Mouse (Mus musculus) limb, embryonic 14.5 days (tissue): ENCODE measurements at regions not wholly inside any gene's neighbourhood (a gene's known extent, or its start where the extent isn't known, plus 50 kb on each side); places are given as distances from the start of the nearest gene placed in this dataset.
A peak's percentile ranks its signal among the peaks of the same experiment; 100 is the strongest.

Source experiments
- ATAC-seq: fragments of 200-750 bp; cut with Nextera tagmentation; 2 replicates; pipeline ENCODE4 v1.8.0; 2017; ENCODE audit warnings: low read depth, moderate number of reproducible peaks, moderate TSS enrichment; ENCODE audit not compliant: low FRiP score
- DNase-seq: peaks from one replicate; pipeline ENCODE4 v3.0.0-alpha.2; 2015; ENCODE audit warnings: low spot score
- H3K27ac ChIP-seq: fragments of 300-500 bp; sonication (generic); replicated peaks from 2 replicates; pipeline ENCODE4 v1.5.1; 2014; ENCODE audit warnings: low read depth, mild to moderate bottlenecking, low read length, moderate library complexity, mixed read lengths
- H3K27me3 ChIP-seq: fragments of 300-500 bp; sonication (generic); 2 replicates; pipeline ENCODE4 v1.6.1; 2014; ENCODE audit warnings: low read length, mixed read lengths; ENCODE audit not compliant: control insufficient read depth, insufficient read depth
- H3K36me3 ChIP-seq: fragments of 300-500 bp; sonication (generic); 2 replicates; pipeline ENCODE4 v1.6.1; 2014; ENCODE audit warnings: mild to moderate bottlenecking, low read length, moderate library complexity, mixed read lengths; ENCODE audit not compliant: control insufficient read depth, insufficient read depth
- H3K4me1 ChIP-seq: fragments of 300-500 bp; sonication (generic); 2 replicates; pipeline ENCODE4 v1.6.1; 2014; ENCODE audit warnings: antibody characterized with exemption, low read length, mixed read lengths; ENCODE audit not compliant: control insufficient read depth, insufficient read depth
- H3K4me2 ChIP-seq: fragments of 300-500 bp; sonication (generic); replicated peaks from 2 replicates; pipeline ENCODE4 v1.6.1; 2014; ENCODE audit warnings: low read depth, mild to moderate bottlenecking, low read length, moderate library complexity; ENCODE audit not compliant: severe bottlenecking
- H3K4me3 ChIP-seq: fragments of 300-500 bp; sonication (generic); replicated peaks from 2 replicates; pipeline ENCODE4 v1.5.1; 2014; ENCODE audit warnings: low read length
- H3K9ac ChIP-seq: fragments of 300-500 bp; sonication (generic); 2 replicates; pipeline ENCODE4 v1.6.1; 2014; ENCODE audit warnings: mild to moderate bottlenecking, low read depth, low read length, moderate library complexity; ENCODE audit not compliant: severe bottlenecking
- H3K9me3 ChIP-seq: fragments of 300-500 bp; sonication (generic); 2 replicates; pipeline ENCODE4 v1.6.1; 2016; ENCODE audit warnings: low read length; ENCODE audit not compliant: control insufficient read depth
- POLR2A ChIP-seq: fragments of 200-500 bp; IDR thresholded peaks from 2 replicates; pipeline ENCODE4 v1.8.0; 2012; ENCODE audit warnings: inconsistent platforms, mild to moderate bottlenecking, moderate library complexity, borderline replicate concordance; ENCODE audit not compliant: insufficient read depth, insufficient read length; ENCODE audit errors: extremely low read depth
- WGBS: fragments of 180-500 bp; shearing (Covaris S2); extraction: QIAGEN DNeasy Blood & Tissue Kit; methylation state at CpG from one replicate; pipeline ENCODE4 v1.1.7; 2014; 5-methylcytosine and 5-hydroxymethylcytosine counted together

DNA sequence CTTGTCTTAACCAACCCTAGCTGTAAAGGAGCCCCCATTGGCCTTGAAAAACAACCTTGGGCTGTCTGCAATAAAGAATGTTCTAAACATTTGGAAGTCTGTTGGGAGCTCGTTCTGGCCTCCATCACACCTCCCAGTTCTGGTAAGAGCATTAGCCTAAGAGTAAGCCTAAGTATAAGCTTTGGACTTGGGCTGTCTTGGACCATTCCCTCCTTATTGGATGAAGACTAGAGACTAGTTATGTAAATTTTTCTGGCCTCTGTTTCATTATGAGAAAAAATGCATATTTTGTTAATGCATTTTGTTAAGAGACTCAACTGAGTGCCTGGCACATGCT, 140.5 kb upstream of the Tmc3 start:
- H3K36me3 ChIP-seq: no peaks in the 10 kb centered on the region
- no peak for TF ChIP-seq POLR2A
- no peak overlapping the region for H3K9ac ChIP-seq
- H3K4me2 ChIP-seq: no peak overlapping the region
- 17% methylated on average over 1 of the region's 1 CpGs for WGBS
- peaks cover 24% of the 10 kb centered on the region for H3K4me1 ChIP-seq
- H3K27ac ChIP-seq: peak overlapping the region; percentile 71
- no peak overlapping the region for H3K4me3 ChIP-seq
- H3K9me3 ChIP-seq: no peaks in the 10 kb centered on the region
- no peaks in the 10 kb centered on the region for H3K27me3 ChIP-seq
- ATAC-seq: no peak; the same call in 1 of the 2 replicates
- DNase-seq: no peak

DNA sequence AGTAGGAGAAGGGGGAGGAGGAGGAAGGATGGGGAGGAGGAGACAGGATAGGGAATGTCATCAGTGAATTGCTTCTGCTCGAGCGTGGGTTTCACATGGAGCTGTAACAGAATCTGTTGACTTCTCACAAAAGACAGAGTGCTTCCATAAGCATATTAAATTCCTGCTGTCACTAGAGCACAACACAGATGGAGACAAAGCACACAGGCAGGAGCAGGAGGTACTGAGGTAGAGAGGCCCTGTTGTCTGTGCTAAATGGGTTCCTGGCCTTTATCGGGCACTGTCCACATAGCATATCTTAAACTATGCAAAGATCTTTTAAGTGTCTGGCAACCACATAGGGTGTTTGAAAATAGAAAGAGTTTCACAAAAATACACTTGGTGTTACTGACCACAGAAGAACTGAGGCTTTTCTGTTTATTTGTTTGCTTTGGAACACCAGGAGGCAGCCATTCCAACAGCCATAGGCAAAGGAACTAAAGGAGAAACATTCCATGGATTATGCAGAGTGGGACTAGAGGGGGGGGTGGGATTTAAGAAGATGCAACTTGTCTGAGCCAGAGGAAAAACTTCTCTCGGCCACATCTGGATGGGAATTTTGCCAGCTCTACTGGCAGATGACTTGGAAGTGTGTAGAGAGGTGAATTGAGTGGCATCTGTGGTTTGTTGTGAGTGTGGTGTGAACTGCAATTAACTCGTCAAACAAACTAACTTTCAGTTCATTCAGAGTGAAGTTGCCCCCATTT, 139.4 kb upstream of the Tmc3 start:
- Histone ChIP-seq H3K4me3 (no peak overlapping the region), H3K27ac (peak overlapping the region; percentile 71), H3K9me3 (no peaks in the 10 kb centered on the region), H3K36me3 (no peaks in the 10 kb centered on the region), H3K4me1 (peaks cover 25% of the 10 kb centered on the region), H3K27me3 (no peaks in the 10 kb centered on the region), H3K9ac (no peak overlapping the region), H3K4me2 (0 out of 2 replicates have a peak overlapping the region, but pooled peaks have one; percentile 3)
- DNase-seq: peak; percentile 49
- no peak for ATAC-seq
- 39% methylated on average over 5 of the region's 5 CpGs for WGBS
- TF ChIP-seq POLR2A: no peak

DNA sequence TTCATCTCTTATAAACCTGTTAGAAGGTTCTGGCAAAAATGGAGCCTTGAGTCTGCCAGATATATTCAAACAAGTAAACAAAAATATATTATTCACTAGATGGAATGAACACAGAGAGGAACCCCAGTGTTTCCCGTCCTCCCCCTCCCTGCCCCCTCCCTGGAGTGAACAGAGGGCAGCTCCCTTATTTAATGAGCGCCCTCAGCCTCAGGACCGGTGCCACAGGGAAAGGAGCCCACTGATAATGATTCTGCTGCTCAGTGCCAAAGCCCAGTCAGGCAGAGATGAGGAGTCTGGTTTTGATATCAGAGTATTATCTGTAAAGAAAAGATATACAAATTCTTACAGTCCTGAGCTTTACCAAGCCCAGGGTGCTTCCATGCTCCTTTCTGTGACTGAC, 134.4 kb upstream of the Tmc3 start:
- Histone ChIP-seq H3K9ac (no peak overlapping the region), H3K4me2 (no peak overlapping the region), H3K4me3 (no peak overlapping the region), H3K27ac (no peak overlapping the region), H3K9me3 (no peaks in the 10 kb centered on the region), H3K36me3 (no peaks in the 10 kb centered on the region), H3K4me1 (peaks cover 13% of the 10 kb centered on the region), H3K27me3 (no peaks in the 10 kb centered on the region)
- WGBS: 51% methylated on average over 3 of the region's 3 CpGs
- DNase-seq: no peak
- no peak for TF ChIP-seq POLR2A
- no peak for ATAC-seq

DNA sequence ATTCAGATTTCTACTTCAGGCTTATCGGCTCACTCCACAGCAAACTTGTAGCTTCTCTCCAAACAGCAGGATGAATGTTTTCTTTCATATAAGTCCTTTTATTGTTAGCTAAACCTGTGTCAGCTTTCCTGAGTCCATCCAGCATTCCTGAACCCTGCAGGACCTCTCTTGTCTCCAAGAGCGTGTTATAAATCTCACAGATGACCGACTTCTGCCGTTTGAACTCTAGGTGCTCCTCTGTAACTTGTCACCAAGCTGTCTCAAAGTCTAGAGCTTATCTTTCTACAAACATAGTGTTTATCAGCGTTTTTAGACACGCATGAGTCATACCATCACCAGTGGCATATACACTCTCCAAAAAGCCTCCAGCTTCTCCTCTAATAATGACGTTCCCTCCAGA, 132.4 kb upstream of the Tmc3 start:
- H3K4me3 ChIP-seq: no peak overlapping the region

DNA sequence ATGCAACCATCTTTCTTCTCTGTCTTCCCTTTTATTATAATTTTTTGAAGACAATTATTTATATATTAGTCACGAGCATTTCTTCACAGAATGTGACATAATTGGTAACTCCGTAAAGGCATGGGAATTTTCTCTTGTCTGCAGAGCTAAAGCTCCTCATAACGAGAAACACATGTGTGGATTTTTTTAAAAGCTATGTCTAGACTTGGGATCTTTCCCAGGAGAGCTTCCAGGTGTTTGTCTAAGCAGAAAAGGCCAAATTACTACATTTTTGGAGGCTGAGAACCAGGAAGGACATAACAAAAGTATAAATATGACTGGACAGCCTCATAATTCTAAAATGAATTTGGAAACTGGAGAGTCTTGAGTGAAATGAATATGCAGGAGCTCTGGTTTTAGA, 125.2 kb upstream of the Tmc3 start:
- ATAC-seq: peak; percentile 80
- 10% methylated on average over 3 of the region's 3 CpGs for WGBS

More for the DNA sequence above, 132.4 kb upstream of the Tmc3 start:
- Histone ChIP-seq H3K4me2 (no peak overlapping the region), H3K4me1 (peaks cover 12% of the 10 kb centered on the region), H3K27ac (no peak overlapping the region), H3K9me3 (no peaks in the 10 kb centered on the region), H3K9ac (no peak overlapping the region), H3K27me3 (no peaks in the 10 kb centered on the region), H3K36me3 (no peaks in the 10 kb centered on the region)
- no peak for TF ChIP-seq POLR2A
- ATAC-seq (no peak), DNase-seq (no peak)
- WGBS: 31% methylated on average over 7 of the region's 7 CpGs

More for the DNA sequence above, 125.2 kb upstream of the Tmc3 start:
- Histone ChIP-seq H3K4me3 (no peak overlapping the region), H3K36me3 (no peaks in the 10 kb centered on the region), H3K27me3 (no peaks in the 10 kb centered on the region), H3K4me1 (peaks cover 15% of the 10 kb centered on the region), H3K9me3 (no peaks in the 10 kb centered on the region), H3K27ac (peak overlapping the region; percentile 59), H3K4me2 (no peak overlapping the region), H3K9ac (no peak overlapping the region)
- DNase-seq: peak; percentile 91
- TF ChIP-seq POLR2A: no peak
